Mouse (Mus musculus) lung, postnatal 4 days (tissue): ENCODE measurements around the gene Hacd3.

Experiments used
- DNase-seq, 2 experiments: peaks; one replicate each; pipeline ENCODE4 v3.0.0; 2021

Hacd3 gene

GRCm38 (mm10) chr9:64943997-64944396 is 77.5 kb downstream of the Hacd3 start:
- DNase-seq = no peak

DNA sequence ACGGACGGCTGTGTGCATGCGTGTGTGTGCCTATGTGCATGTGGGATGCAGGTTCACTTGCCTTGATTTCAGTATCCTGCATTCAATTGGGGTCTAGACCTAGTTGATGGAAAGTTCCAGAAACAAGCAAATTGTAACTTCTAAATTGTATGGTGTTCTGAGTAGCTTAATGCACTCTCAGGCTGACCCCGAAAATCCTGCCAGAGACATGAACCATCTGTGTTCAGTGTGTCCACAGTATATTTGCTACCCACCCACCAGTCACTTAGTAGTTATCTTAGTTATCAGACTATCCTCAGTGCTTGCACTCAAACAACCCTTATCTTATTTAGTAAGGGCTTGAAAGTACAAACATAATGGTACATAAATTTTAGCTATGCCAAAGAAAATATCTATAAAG is 79.8 kb downstream of the Hacd3 start:
- DNase-seq = no peak

DNA sequence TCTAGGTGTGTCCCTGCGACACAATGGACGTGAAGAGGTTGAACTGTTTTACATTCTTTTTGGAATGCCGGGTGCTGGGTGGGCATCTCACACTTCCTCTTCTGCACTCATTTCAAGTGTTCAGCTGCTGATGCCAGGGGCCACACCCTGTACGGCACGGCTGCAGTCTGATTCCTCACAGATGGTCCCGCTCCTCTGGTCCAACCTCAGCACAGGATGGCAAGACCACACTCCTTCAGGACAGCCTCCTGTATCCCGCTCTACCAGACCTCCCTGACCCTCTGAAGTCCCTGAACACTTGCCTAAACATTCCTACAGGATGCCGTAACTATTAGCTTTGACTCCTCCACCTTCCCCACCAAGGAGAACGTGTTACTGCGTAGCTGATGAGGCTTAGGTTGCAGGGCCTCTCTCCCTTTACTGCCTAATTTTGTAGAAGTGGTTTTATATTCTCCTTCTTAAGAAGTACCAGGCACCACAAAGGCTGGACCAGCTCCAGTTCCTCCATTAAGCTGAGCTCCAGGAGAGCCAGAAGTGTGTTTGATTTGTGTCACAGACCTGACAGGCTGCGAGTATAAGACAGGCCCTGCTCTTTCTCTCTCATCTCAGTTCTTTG is 80.7 kb downstream of the Hacd3 start:
- no peak for DNase-seq

DNA sequence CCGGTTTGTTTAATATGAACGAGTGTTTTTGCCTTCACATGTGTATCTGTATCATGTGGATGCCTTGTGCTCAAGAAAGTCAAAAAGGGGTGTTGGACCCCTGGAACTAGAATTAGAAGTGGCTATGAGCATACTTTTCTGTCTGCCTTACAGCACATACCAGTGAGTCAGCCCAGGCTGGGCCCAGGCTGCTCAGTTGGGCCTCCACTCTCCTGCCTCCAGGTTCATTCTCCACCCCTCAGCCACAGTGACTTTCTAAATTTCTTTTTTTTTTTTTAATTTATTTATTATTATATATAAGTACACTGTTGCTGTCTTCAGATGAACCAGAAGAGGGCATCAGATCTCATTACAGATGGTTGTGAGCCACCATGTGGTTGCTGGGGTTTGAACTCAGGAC is 81.7 kb downstream of the Hacd3 start:
- no peak for DNase-seq

DNA sequence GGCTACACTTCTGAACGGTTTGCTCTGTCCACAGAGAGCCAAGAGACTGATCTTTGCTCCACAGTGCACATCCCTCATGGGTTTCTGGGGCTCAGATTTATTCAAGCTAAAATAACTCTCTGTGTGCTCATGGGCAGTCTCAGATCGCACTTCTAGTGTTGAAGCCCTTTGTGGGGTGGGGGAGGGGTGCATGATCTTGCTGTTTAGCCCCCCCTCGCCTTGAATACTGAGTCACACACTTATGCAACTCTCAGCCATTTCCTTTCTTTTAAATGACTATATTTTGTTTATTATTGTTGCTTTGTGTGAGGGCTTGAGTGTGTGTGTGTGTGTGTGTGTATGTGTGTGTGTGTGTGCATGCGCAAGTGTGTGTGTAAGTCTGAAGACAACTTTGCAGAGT is 82.2 kb downstream of the Hacd3 start:
- no peak for DNase-seq

DNA sequence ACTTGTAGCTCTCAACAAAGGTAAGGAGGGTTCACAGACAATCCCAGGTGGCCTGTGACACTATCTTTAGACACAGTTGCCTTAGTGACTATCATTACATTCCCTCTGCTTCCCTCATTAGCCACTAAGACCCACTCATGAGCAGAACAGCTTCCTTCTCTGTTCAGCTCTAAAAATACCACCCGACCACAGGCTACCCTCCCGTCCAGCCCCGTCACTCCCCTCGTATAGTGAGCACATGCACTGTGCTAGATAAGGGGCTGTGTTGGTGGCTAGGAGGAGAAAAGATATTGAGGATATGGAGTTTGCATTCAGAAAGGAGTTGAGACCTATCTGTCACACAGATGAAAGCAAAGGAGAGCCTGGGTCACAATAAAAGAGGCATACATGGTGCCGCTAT is 83.0 kb downstream of the Hacd3 start:
- no peak for DNase-seq

DNA sequence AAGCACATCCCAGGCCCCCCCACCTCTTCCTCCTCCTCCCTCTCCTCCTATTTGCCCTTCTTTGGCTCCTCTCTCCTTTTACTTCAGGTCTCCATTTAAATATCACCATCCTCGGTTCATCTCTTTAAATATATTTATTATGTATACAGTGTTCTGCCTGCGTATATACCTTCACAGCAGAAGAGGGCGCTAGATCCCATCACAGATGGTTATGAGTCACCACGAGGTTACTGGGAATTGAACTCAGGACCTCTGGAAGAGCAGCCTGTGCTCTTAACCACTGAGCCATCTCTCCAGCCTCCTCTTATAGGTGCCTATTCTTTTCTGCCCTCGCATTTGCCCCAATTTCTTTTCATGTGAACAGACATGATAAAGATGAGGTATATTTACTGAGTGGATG is 84.0 kb downstream of the Hacd3 start:
- no peak for DNase-seq
